Mouse (Mus musculus) megakaryocyte, embryonic 14.5 days (primary cell): ENCODE data around the gene Abca5. TPM values are rescaled to one million over a fixed set of nuclear protein-coding genes. Genes with fewer than 3 reads are reported as not detected.

ENCODE experiments used
- H3K27me3 ChIP-seq: replicated peaks from 2 replicates; pipeline ENCODE3; 2012; ENCODE audit warnings: inconsistent platforms
- H3K36me3 ChIP-seq: replicated peaks from 2 replicates; pipeline ENCODE3; 2012; ENCODE audit warnings: low read length, inconsistent platforms, mixed read lengths
- H3K4me1 ChIP-seq: 2 replicates; pipeline ENCODE4 v1.6.1; 2012; ENCODE audit warnings: inconsistent platforms
- H3K4me3 ChIP-seq: replicated peaks from 2 replicates; pipeline ENCODE3; 2012; ENCODE audit warnings: moderate library complexity, mild to moderate bottlenecking, inconsistent platforms
- H3K9me3 ChIP-seq: 2 replicates; pipeline ENCODE4 v1.6.1; 2012; ENCODE audit warnings: inconsistent platforms
- FLI1 ChIP-seq: IDR thresholded peaks from 2 replicates; pipeline ENCODE4 v1.6.1; 2012; ENCODE audit warnings: low read length, inconsistent platforms, mixed read lengths
- GATA1 ChIP-seq: IDR thresholded peaks from 3 replicates; pipeline ENCODE4 v1.6.1; 2012; ENCODE audit warnings: mixed read lengths, low read length, inconsistent platforms, borderline replicate concordance
- polyA plus RNA-seq: library from polyadenylated mRNA; stranded (reverse); fragments of >175 nt; gene quantifications from 2 replicates; pipeline ENCODE4 v1.2.3, GENCODE M21; 2012; ENCODE audit warnings: low replicate concordance; ENCODE audit not compliant: insufficient read depth

Abca5 gene
- polyA plus RNA-seq, 1 experiment, result not detected

DNA sequence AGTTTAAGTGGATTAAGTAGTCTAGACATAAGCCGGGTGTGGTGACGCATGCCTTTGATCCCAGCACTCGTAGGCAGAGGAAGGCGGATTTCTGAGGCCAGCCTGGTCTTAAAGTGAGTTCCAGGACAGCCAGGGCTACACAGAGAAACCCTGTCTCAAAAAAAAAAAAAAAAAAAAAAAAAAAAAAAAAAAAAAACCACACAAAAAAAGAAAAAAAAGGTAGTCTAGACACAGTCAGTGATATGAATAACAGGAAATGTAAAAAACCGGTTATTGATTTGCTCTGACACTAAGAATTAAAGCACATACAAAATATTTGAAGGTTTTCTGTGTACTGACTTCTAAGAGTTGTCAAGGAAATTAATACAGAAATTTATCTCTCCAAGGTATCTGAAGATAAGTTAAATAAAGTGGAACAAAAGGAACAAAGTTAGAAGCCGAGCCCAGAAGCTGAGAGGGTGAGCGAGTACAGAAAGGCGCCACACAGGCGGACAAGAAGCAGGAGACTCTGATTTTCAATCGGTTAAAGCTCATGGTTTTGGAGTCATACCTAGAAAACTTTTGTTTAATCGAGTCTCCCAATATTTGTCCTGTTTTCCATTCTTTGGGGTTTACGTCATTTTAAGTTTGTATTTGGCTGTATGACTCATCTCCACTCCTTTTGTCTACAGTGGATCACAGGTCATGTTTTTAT lies 30.9 kb downstream of the Abca5 start:
- Histone ChIP-seq H3K9me3 (no peaks in the 10 kb centered on the region), H3K4me3 (no peak overlapping the region), H3K27me3 (no peaks in the 10 kb centered on the region), H3K4me1 (no peaks in the 10 kb centered on the region), H3K36me3 (no peaks in the 10 kb centered on the region)
- no peak for TF ChIP-seq GATA1
- TF ChIP-seq FLI1, result no peak

DNA sequence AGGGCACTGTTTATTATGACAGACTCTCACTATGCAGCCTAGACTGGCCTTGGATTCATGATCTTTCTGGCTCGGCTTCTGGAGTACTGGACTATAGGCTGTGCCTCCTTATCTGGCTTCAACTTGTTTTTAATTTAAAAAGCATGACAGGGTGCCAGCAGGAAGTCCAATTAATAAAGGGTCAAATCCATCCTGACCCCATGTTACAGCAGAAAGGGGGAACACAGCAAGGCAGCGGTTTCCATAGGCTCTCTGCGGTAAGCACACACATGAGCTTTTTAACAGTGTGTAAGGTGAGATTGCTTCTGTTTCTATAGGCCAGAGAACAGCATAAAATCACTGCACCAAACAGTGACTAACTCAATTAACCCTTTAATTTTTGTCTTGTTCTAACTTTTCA lies 34.1 kb downstream of the Abca5 start:
- Histone ChIP-seq H3K36me3 (no peaks in the 10 kb centered on the region), H3K4me3 (no peak overlapping the region)
- no peak for TF ChIP-seq FLI1
- no peak for TF ChIP-seq GATA1

DNA sequence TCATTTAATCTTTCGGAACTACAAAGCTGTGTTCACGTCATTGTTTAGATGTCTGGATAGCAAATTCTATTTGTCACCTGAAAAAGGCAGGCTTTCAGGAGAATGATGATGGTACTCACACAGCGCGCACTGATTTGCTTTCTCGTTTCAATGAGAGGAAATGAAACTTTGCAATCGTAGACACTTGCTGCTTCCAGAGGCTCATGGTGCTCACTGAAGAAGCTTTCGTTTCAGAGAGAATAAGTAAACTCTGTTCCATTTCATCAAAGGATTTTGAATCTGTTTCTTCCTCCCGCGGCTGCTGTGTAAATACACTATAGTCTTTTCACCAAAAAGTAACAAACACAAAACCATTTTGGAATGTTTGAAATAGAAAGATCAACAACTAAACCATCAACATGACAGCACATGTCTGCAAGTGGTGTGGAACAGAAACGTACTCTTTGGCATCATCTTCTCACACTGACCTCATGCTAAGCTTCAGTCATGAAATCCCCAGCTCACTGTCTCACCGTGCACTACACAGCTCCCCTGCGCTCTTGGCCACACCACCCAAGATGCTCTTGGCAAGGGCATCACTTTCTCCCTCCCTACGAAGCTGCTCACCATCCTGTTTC lies 39.5 kb downstream of the Abca5 start:
- Histone ChIP-seq H3K4me1 (no peaks in the 10 kb centered on the region), H3K36me3 (no peaks in the 10 kb centered on the region), H3K4me3 (no peak overlapping the region), H3K27me3 (no peaks in the 10 kb centered on the region), H3K9me3 (no peaks in the 10 kb centered on the region)
- TF ChIP-seq GATA1 (no peak), FLI1 (no peak)

More for the DNA sequence above, 34.1 kb downstream of the Abca5 start:
- Histone ChIP-seq H3K4me1 (no peaks in the 10 kb centered on the region), H3K27me3 (no peaks in the 10 kb centered on the region), H3K9me3 (no peaks in the 10 kb centered on the region)

DNA sequence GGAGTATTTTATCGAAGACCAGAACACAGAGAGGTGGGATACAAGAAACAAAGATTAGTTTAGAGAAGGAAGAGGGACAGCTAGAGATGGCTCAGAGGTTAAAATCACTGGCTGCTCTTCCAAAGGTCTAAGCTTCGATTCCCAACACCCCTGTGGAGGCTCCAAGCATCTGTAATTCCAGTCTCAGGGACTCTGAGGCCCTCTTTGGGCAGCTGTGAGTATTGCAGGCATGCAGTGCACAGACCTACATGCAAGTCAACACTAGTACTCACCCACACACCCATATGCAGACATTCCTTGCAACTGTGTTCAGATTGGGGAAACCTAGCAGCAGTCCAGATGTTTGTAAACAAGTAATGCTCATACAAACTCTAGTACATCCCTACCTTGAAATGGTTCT lies 46.9 kb downstream of the Abca5 start:
- Histone ChIP-seq H3K9me3 (peaks cover 3% of the 10 kb centered on the region), H3K4me3 (no peak overlapping the region), H3K4me1 (peaks cover 8% of the 10 kb centered on the region; the same call in 1 of the 2 replicates), H3K27me3 (no peaks in the 10 kb centered on the region), H3K36me3 (peaks cover 2% of the 10 kb centered on the region)
- TF ChIP-seq FLI1 (no peak), GATA1 (no peak)

DNA sequence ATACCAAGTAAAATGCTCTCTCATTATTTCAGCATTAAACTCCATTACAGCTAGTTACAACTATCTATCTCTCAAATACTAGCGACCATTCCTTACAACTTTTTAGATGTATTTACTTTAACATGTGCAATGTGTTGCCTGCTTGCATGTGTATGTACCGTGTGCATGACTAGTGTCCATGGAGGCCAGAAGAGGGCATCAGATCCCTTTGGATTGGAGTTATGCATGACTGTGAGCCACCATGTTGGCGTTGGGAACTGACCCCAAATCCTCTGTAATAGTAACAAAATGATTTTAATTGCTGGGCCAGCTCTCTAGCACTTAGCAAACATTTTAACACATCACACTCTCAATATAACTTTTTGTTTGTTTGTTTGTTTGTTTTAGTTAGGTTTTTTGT lies 49.1 kb downstream of the Abca5 start:
- H3K4me1 ChIP-seq, result peaks cover 14% of the 10 kb centered on the region
- no peaks in the 10 kb centered on the region for H3K27me3 ChIP-seq
- H3K4me3 ChIP-seq, result no peak overlapping the region
- TF ChIP-seq FLI1, result no peak
- no peak for TF ChIP-seq GATA1
- H3K9me3 ChIP-seq, result peaks cover 3% of the 10 kb centered on the region
- H3K36me3 ChIP-seq, result peaks cover 2% of the 10 kb centered on the region

DNA sequence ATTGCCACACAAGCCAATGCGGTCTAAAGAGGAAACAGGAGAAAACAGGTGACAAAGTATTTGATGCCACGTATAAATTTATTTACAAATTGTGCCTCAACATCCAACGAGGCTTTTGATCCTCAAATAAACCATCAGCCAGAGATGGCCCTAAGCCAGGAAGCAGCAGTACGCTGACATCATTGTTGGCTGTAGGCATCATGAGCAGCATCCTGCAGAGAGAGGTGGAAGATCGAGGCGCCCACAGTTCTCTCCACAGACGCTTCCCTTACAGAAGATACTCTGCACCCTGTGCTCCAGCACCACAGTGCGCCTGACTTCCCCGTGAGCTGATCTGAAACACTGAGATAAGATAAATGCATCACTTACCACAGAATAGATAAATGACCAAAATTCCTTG lies 49.8 kb downstream of the Abca5 start:
- peaks cover 3% of the 10 kb centered on the region for H3K9me3 ChIP-seq
- H3K36me3 ChIP-seq, result peaks cover 2% of the 10 kb centered on the region
- H3K4me1 ChIP-seq, result peaks cover 19% of the 10 kb centered on the region
- TF ChIP-seq GATA1, result no peak
- no peak for TF ChIP-seq FLI1
- H3K27me3 ChIP-seq, result no peaks in the 10 kb centered on the region
- no peak overlapping the region for H3K4me3 ChIP-seq

DNA sequence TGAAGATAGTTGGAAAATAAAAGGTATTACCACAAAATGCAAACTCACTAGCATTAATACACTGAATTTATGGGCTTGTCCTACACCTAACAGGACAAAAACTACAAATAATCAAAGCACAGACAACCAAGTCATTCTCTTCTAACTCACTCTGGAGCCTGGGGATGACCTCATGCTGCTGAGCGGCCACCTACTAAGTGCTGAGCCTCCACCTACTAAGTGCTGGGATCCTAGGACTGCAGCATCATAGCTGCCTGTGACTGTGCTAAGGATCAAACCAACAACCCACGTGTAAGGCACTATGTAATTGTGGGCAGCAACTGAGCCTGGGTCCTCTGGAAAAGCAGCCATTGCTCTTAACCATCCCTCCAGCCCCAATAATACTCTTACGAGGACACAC lies 51.2 kb downstream of the Abca5 start:
- Histone ChIP-seq H3K4me3 (no peak overlapping the region), H3K4me1 (peaks cover 19% of the 10 kb centered on the region), H3K27me3 (no peaks in the 10 kb centered on the region), H3K36me3 (peaks cover 2% of the 10 kb centered on the region), H3K9me3 (peaks cover 3% of the 10 kb centered on the region)
- no peak for TF ChIP-seq GATA1
- no peak for TF ChIP-seq FLI1

DNA sequence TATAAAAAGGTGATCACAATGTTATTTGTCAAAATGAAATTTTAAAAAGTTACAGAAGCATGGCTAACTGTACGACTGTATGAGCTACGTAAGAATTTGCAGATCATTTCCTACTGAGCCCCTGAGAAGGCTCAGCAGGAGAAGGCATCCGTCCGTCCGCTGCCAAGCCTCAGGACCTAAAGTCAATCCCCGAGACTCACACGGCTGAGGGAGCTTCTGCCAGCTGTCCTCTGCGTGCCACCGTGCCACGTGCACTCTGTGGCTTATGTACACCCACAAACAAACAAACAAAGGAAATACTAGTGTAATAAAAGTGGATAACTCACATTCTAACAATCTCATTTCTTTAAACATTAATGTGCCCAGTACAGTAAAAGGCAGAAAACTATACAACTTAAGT lies 52.7 kb downstream of the Abca5 start:
- Histone ChIP-seq H3K4me3 (peak overlapping the region; percentile 62), H3K27me3 (no peaks in the 10 kb centered on the region), H3K36me3 (no peaks in the 10 kb centered on the region), H3K9me3 (no peaks in the 10 kb centered on the region), H3K4me1 (peaks cover 19% of the 10 kb centered on the region)
- no peak for TF ChIP-seq GATA1
- no peak for TF ChIP-seq FLI1

DNA sequence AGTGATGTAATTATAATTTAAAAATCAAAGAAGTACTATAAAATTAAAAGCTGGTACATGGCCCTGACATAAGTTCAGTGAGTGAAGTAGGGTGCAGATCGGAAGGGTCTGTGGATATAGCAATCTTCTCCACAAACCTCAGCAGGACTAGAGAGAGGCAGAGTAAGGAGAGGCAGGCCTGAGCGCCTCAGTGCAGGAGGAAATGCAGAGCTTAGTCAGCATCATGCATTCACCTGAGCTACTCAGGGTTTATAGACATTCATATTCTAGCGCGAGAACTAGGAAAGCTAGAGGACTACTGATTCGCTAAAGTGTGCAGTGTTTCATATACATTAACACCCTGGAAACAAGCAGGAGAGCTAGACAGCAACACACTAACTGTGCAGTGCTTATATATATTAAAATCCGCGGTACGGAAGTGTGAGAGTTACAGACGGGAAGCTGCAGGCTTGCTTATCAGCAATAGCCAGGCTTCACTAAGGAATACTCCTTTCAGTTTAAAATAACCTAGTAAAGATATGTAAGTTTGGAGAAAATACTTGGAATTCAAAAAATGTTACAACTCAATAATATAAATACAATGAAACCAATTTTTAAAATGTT lies 53.2 kb downstream of the Abca5 start:
- Histone ChIP-seq H3K27me3 (no peaks in the 10 kb centered on the region), H3K36me3 (no peaks in the 10 kb centered on the region), H3K4me1 (peaks cover 19% of the 10 kb centered on the region), H3K9me3 (no peaks in the 10 kb centered on the region), H3K4me3 (peak overlapping the region; percentile 70)
- TF ChIP-seq GATA1, result no peak
- no peak for TF ChIP-seq FLI1

DNA sequence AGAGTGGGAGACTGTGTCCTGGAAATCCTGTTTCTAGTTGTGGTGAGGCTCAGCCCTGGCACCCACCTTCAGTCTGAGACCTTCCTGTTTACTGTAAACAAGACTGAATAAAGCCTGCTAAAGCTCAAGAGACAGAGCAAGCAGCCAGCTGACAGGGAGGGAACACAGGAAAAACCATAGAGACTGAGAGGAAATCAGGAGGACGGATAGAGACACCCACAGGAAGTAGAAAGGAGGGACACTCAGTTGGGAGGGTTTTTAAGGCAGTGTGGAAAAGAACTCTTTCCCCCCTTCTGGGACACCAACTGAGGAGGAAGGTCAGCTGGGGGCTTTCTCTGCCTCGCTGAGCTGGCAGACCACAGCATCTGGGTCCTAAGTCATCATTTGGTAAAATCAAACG lies 62.7 kb downstream of the Abca5 start:
- Histone ChIP-seq H3K36me3 (peaks cover 2% of the 10 kb centered on the region), H3K9me3 (no peaks in the 10 kb centered on the region), H3K4me1 (peaks cover 25% of the 10 kb centered on the region), H3K4me3 (peak overlapping the region; percentile 66), H3K27me3 (no peaks in the 10 kb centered on the region)
- TF ChIP-seq FLI1 (no peak), GATA1 (no peak)

DNA sequence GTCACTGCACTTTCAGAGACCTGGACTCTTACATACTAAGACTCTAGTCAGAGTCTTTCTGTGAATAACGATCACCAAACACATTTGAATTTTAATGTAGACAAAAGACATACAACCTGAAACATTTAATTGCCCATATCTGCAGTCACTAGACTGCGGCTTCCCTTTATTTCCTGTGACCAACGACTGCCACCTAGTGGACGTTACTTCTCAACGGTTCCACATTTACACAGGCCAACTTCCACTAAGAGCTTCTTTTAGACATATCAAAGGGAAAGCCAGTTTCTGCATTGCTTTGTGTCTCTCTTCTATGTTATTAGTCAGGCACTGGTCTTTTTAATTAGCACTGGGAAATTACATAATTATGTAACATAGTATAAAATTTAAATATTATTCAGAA lies 65.8 kb downstream of the Abca5 start:
- no peak for TF ChIP-seq FLI1
- TF ChIP-seq GATA1, result no peak
- Histone ChIP-seq H3K4me3 (no peak overlapping the region), H3K9me3 (no peaks in the 10 kb centered on the region), H3K36me3 (no peaks in the 10 kb centered on the region), H3K4me1 (peaks cover 34% of the 10 kb centered on the region), H3K27me3 (no peaks in the 10 kb centered on the region)
